Mouse (Mus musculus) kidney, embryonic 14.5 days (tissue): Measurements from ENCODE around the gene Wdr43. TPM values are rescaled to one million over a fixed set of nuclear protein-coding genes. Genes with fewer than 3 reads are reported as not detected.

Source experiments
- ATAC-seq: fragments of 200-750 bp; cut with Nextera tagmentation; 2 replicates; pipeline ENCODE4 v1.8.0; 2017; ENCODE audit warnings: moderate number of reproducible peaks, mild to moderate bottlenecking, moderate TSS enrichment, moderate library complexity; ENCODE audit not compliant: low FRiP score, low TSS enrichment
- H3K27ac ChIP-seq: fragments of 300-500 bp; sonication (generic); 2 replicates; pipeline ENCODE4 v1.5.1; 2014; ENCODE audit warnings: low read depth, mild to moderate bottlenecking, low read length, moderate library complexity, mixed read lengths
- H3K27me3 ChIP-seq: fragments of 300-500 bp; sonication (generic); 2 replicates; pipeline ENCODE4 v1.6.1; 2014; ENCODE audit warnings: mild to moderate bottlenecking, low read length; ENCODE audit not compliant: control insufficient read depth, insufficient read depth
- H3K36me3 ChIP-seq: fragments of 300-500 bp; sonication (generic); 2 replicates; pipeline ENCODE4 v1.6.1; 2014; ENCODE audit warnings: low read length, mixed read lengths; ENCODE audit not compliant: control insufficient read depth, insufficient read depth
- H3K4me1 ChIP-seq: fragments of 300-500 bp; sonication (generic); 2 replicates; pipeline ENCODE4 v1.6.1; 2014; ENCODE audit warnings: low read length, mixed read lengths; ENCODE audit not compliant: control insufficient read depth, insufficient read depth
- H3K4me2 ChIP-seq: fragments of 300-500 bp; sonication (generic); replicated peaks from 2 replicates; pipeline ENCODE4 v1.6.1; 2014; ENCODE audit warnings: low read depth, mild to moderate bottlenecking, low read length
- H3K4me3 ChIP-seq: fragments of 300-500 bp; sonication (generic); 2 replicates; pipeline ENCODE4 v1.5.1; 2014; ENCODE audit warnings: mild to moderate bottlenecking, low read length
- H3K9ac ChIP-seq: fragments of 300-500 bp; sonication (generic); 2 replicates; pipeline ENCODE4 v1.6.1; 2014; ENCODE audit warnings: low read depth, mild to moderate bottlenecking, low read length, moderate library complexity
- H3K9me3 ChIP-seq: fragments of 300-500 bp; sonication (generic); 2 replicates; pipeline ENCODE4 v1.6.1; 2016; ENCODE audit warnings: low read length; ENCODE audit not compliant: control insufficient read depth
- WGBS: fragments of 180-500 bp; shearing (Covaris S2); extraction: QIAGEN DNeasy Blood & Tissue Kit; methylation state at CpG from one replicate; pipeline ENCODE4 v1.1.7; 2014; 5-methylcytosine and 5-hydroxymethylcytosine counted together
- polyA plus RNA-seq: library from polyadenylated mRNA; unstranded; fragments of >200 nt; fragmentation: Nextera tagmentation; extraction: Ambion mirVana; gene quantifications from 2 replicates; pipeline ENCODE4 v1.2.1, GENCODE M21; 2014

The Wdr43 gene
- polyA plus RNA-seq, 1 experiment from 2014 or later, result 121 TPM

DNA sequence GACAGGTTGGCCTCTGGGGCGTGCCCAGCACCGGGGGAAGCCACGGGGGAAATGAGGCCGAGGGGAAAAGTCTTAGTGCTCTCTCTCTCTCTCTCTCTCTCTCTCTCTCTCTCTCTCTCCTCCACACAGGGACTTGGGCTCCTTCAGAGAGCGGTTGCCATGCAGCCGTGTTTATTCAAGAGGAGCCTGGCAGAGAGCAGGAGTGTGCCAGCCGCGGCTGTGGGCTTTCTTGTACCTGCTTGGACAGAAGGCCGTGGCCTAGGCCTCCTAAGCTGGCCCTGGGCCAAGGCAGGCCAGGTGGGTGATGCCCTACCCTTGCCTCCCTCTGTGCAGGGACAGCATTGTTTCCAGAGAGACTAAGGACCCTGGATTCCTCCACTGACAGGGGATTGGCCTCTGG lies 57.4 kb downstream of the Wdr43 start, which contains the start of gene Togaram2:
Togaram2 (plus strand) TSS at position 170 of the 400 bp plus-strand sequence.
- Histone ChIP-seq H3K4me3 (no peak within 1 kb of the TSS), H3K27me3 (no peaks in the 10 kb centered on the region), H3K27ac (no peak within 1 kb of the TSS), H3K4me1 (no peaks in the 10 kb centered on the region; the same call in 1 of the 2 replicates), H3K36me3 (no peaks in the 10 kb centered on the region), H3K9ac (no peak within 1 kb of the TSS), H3K4me2 (no peak within 1 kb of the TSS), H3K9me3 (no peaks in the 10 kb centered on the region)
- 65% methylated on average over 9 of the region's 9 CpGs for WGBS
- no peak for ATAC-seq

DNA sequence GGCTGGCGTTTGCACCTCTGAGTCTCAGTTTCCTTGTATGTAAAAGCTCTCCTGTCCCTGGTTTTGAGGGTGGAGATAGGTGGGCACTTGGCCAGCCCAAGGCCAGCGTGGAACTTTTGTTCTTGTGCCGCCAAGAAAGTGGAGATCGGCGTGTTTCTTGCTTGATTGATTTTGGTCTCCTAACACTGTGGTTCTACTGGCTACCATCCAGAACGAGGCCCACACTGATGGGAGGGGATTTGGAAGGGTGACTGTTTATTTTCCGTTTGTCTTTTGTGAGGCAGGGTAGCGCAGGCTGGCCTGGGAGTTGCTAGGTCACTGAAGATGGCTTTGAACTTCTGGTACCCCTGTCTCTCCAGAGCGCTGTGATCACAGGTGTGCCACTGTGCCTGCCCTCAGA lies 58.2 kb downstream of the Wdr43 start:
- no peak for ATAC-seq

DNA sequence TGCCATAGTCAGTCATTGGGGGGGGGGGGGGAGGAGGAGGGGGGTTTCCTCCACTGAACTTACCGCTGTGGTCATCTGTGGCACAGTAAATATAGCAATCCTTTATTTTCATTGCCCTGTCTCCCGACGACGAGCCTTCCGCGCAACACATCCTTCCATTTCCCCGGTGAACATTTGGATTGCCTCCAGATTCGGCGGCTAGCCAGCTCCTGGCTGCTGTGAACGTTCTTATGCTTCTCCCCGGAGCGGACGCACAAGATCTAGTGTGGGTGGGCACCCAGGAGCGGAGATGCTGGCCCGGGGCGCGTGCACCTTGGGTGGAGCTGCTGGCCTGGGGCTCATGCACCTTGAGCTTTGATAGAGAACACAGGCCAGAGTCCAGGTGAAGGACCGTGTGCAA lies 59.2 kb downstream of the Wdr43 start:
- ATAC-seq, result no peak
- Histone ChIP-seq H3K9ac (no peak overlapping the region), H3K27me3 (no peaks in the 10 kb centered on the region), H3K4me1 (no peaks in the 10 kb centered on the region; the same call in 1 of the 2 replicates), H3K27ac (no peak overlapping the region), H3K4me2 (no peak overlapping the region), H3K9me3 (no peaks in the 10 kb centered on the region), H3K4me3 (no peak overlapping the region), H3K36me3 (no peaks in the 10 kb centered on the region)
- 72% methylated on average over 18 of the region's 18 CpGs for WGBS

More for the DNA sequence above, 58.2 kb downstream of the Wdr43 start:
- no peaks in the 10 kb centered on the region for H3K9me3 ChIP-seq
- H3K27me3 ChIP-seq, result no peaks in the 10 kb centered on the region
- H3K27ac ChIP-seq, result no peak overlapping the region
- no peaks in the 10 kb centered on the region; the same call in 1 of the 2 replicates for H3K4me1 ChIP-seq
- no peaks in the 10 kb centered on the region for H3K36me3 ChIP-seq
- H3K4me2 ChIP-seq, result no peak overlapping the region
- WGBS, result 50% methylated on average over 9 of the region's 9 CpGs
- H3K9ac ChIP-seq, result no peak overlapping the region
- no peak overlapping the region for H3K4me3 ChIP-seq

DNA sequence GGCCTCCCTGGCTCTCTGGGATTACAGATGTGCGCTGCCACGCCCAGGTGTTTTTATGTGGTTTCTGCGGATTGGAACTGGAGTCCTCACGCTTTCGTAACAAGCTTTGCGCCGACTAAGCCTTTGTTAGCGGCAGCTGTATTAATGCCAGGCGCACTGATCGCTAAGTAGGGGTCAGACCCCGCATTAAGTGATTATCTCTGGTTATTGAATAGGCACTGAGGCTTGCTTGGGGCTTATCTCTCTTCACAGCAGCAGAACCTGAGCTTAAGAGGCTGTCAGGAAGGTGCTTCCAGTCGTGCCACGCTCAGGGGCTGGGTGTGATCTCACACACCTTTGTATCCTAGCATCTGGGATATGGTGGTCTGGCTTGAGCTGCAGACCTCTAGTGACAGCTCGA lies 66.0 kb downstream of the Wdr43 start:
- Histone ChIP-seq H3K27me3 (no peaks in the 10 kb centered on the region), H3K9ac (no peak overlapping the region), H3K4me2 (no peak overlapping the region), H3K9me3 (no peaks in the 10 kb centered on the region), H3K27ac (no peak overlapping the region), H3K4me3 (no peak overlapping the region), H3K4me1 (no peaks in the 10 kb centered on the region), H3K36me3 (no peaks in the 10 kb centered on the region)
- ATAC-seq, result no peak
- 80% methylated on average over 14 of the region's 14 CpGs for WGBS

DNA sequence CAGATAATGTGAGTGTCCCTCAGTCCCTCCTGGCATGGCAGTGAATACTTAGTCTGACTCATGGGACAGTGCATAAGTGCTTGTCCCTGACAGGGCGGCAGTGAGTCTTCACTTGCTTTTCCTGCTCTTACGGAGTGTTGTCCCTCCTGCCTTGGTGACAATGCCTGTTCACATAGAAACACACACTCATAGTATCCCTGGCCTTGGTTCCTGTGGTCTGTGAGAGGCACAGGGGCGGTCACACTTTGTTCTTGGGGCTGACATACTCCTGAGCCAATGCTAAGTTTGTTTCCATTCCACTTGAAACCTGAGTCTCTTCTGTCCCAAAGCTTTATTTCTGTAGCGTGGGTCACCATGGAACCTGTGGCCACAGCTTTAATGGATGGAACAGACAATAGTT lies 66.7 kb downstream of the Wdr43 start:
- Histone ChIP-seq H3K27ac (no peak overlapping the region), H3K4me3 (no peak overlapping the region), H3K27me3 (no peaks in the 10 kb centered on the region), H3K9me3 (no peaks in the 10 kb centered on the region), H3K9ac (no peak overlapping the region), H3K4me1 (no peaks in the 10 kb centered on the region), H3K4me2 (no peak overlapping the region), H3K36me3 (no peaks in the 10 kb centered on the region)
- WGBS, result 85% methylated on average over 4 of the region's 4 CpGs
- ATAC-seq, result no peak

DNA sequence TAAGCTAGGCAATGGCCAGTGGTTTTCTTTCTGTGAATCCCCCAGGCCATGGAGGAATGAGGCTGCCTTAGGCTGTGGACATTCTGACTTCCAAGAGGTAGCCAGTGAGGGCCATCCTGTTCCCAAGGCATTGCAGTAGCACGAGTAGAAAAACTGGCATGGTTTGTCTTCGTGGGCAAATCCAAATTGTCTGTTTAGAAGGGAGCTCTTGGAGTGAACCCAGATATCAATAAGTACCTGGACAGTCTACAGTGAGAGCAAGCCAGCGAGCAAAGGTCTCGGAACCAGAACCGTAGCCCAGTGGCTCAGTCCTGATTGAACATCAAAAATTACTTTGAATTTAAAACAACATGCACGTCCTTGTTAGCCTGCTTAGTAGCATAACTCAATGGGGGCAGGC lies 67.6 kb downstream of the Wdr43 start:
- H3K4me2 ChIP-seq, result no peak overlapping the region
- 92% methylated on average over 6 of the region's 6 CpGs for WGBS
- no peaks in the 10 kb centered on the region for H3K27me3 ChIP-seq
- H3K9me3 ChIP-seq, result no peaks in the 10 kb centered on the region
- H3K4me1 ChIP-seq, result no peaks in the 10 kb centered on the region
- H3K4me3 ChIP-seq, result no peak overlapping the region
- no peak for ATAC-seq
- no peaks in the 10 kb centered on the region for H3K36me3 ChIP-seq
- H3K9ac ChIP-seq, result no peak overlapping the region
- no peak overlapping the region for H3K27ac ChIP-seq

DNA sequence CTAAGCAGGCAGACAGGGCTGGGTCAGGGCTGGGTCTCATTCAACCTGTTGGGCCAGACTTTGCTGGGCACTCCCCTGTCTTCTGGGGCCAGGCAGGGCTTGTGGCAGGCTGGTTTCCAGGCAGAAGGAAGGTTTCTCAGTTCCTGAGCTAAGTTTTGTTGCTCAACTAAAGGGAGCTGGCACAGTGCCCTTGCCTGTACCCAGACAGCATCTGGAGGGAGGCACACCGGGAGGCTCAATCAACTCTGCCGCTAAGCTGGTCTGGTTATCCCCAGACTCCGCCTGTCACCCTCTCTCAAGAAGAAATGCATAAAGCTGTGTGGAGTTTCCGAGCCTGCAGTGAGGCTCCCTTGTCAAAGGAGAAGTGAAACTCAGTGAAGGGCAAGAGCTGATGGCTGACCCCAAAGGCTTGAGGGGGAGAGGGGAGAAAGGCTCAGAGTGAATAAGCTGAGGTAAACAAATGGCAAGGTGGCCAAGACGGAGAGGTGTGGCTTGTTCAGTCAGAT lies 68.5 kb downstream of the Wdr43 start:
- H3K4me1 ChIP-seq, result no peaks in the 10 kb centered on the region
- H3K27me3 ChIP-seq, result no peaks in the 10 kb centered on the region
- no peak overlapping the region for H3K4me3 ChIP-seq
- H3K9me3 ChIP-seq, result no peaks in the 10 kb centered on the region
- no peaks in the 10 kb centered on the region for H3K36me3 ChIP-seq
- no peak for ATAC-seq
- H3K27ac ChIP-seq, result no peak overlapping the region
- 57% methylated on average over 5 of the region's 5 CpGs for WGBS
- H3K4me2 ChIP-seq, result no peak overlapping the region
- no peak overlapping the region for H3K9ac ChIP-seq

DNA sequence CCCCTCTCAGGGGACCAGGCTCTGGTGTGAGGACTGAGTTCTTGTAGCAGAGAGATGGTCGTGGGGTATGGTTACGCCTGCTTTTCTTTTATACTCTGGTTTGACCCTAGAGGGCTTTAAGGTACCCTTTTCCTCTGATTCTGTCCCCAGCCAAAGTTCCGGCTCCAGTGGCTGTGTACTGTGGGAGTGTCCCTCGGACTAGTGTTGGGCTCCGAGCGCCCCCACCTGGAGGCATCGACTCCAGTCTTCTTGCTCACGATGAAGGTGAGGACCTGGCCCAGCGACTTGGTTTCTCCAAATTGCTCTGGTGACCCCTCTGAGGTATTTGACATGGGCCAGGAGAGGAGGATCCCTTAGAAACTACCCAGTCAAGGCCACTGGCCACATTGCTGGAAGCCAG lies 71.7 kb downstream of the Wdr43 start:
- WGBS, result 74% methylated on average over 9 of the region's 9 CpGs
- no peak overlapping the region for H3K9ac ChIP-seq
- no peaks in the 10 kb centered on the region for H3K9me3 ChIP-seq
- no peaks in the 10 kb centered on the region for H3K27me3 ChIP-seq
- no peak overlapping the region for H3K27ac ChIP-seq
- no peaks in the 10 kb centered on the region; the same call in 1 of the 2 replicates for H3K4me1 ChIP-seq
- H3K36me3 ChIP-seq, result no peaks in the 10 kb centered on the region
- ATAC-seq, result no peak
- no peak overlapping the region for H3K4me3 ChIP-seq
- no peak overlapping the region for H3K4me2 ChIP-seq

DNA sequence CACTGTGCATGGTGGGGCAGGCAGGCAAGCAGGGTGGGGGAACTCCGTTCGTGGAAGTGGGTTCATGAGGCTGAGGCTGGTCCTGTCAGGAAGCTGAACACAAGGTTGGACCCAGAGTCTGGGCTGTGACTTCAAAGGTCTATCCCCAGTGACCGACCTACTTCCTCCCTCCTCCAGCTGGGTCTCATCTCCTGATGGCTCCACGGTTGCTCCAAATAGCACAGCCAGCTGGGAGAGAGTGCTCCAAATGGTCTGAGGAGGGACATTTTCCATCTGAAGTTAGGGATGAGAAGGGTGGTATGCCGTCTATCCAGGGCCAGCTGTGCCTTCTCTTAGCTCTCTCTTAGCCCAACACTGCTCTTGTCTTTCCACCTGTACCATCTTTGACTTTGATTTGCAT lies 74.2 kb downstream of the Wdr43 start:
- no peak overlapping the region for H3K9ac ChIP-seq
- peaks cover 11% of the 10 kb centered on the region for H3K4me1 ChIP-seq
- ATAC-seq, result peak; percentile 54; the same call in 1 of the 2 replicates
- H3K9me3 ChIP-seq, result no peaks in the 10 kb centered on the region
- H3K27me3 ChIP-seq, result no peaks in the 10 kb centered on the region
- H3K4me3 ChIP-seq, result no peak overlapping the region
- H3K4me2 ChIP-seq, result no peak overlapping the region
- H3K27ac ChIP-seq, result no peak overlapping the region
- WGBS, result 41% methylated on average over 5 of the region's 5 CpGs
- H3K36me3 ChIP-seq, result no peaks in the 10 kb centered on the region
